Mouse (Mus musculus) heart, embryonic 11.5 days (tissue): Measurements from ENCODE around the gene Zer1. TPM values are rescaled to one million over a fixed set of nuclear protein-coding genes. Genes with fewer than 3 reads are reported as not detected.

Experiments used
- ATAC-seq: fragments of 200-750 bp; cut with Nextera tagmentation; replicated peaks from 2 replicates; pipeline ENCODE4 v1.8.0; 2017; ENCODE audit warnings: moderate library complexity; ENCODE audit not compliant: insufficient number of reproducible peaks, low FRiP score, low TSS enrichment
- H3K27ac ChIP-seq: fragments of 300-500 bp; sonication (generic); 2 replicates; pipeline ENCODE4 v1.5.1; 2014; ENCODE audit warnings: mild to moderate bottlenecking, low read depth, low read length
- H3K27me3 ChIP-seq: fragments of 300-500 bp; sonication (generic); 2 replicates; pipeline ENCODE4 v1.6.1; 2014; ENCODE audit warnings: mild to moderate bottlenecking, low read length, mixed read lengths; ENCODE audit not compliant: control insufficient read depth, insufficient read depth
- H3K36me3 ChIP-seq: fragments of 300-500 bp; sonication (generic); 2 replicates; pipeline ENCODE4 v1.6.1; 2014; ENCODE audit warnings: mild to moderate bottlenecking, low read length, moderate library complexity, mixed read lengths; ENCODE audit not compliant: control insufficient read depth, insufficient read depth
- H3K4me1 ChIP-seq: fragments of 300-500 bp; sonication (generic); 2 replicates; pipeline ENCODE4 v1.6.1; 2014; ENCODE audit warnings: low read length; ENCODE audit not compliant: control insufficient read depth, insufficient read depth
- H3K4me2 ChIP-seq: fragments of 300-500 bp; sonication (generic); 2 replicates; pipeline ENCODE4 v1.6.1; 2014; ENCODE audit warnings: mild to moderate bottlenecking, moderate library complexity
- H3K4me3 ChIP-seq: fragments of 300-500 bp; sonication (generic); 2 replicates; pipeline ENCODE4 v1.5.1; 2014; ENCODE audit warnings: low read depth, low read length
- H3K9ac ChIP-seq: fragments of 300-500 bp; sonication (generic); 2 replicates; pipeline ENCODE4 v1.6.1; 2014; ENCODE audit warnings: mild to moderate bottlenecking, low read depth, low read length, moderate library complexity
- H3K9me3 ChIP-seq: fragments of 300-500 bp; sonication (generic); replicated peaks from 2 replicates; pipeline ENCODE4 v1.6.1; 2016; ENCODE audit warnings: low read length; ENCODE audit not compliant: control insufficient read depth
- WGBS: fragments of 180-500 bp; shearing (Covaris S2); extraction: QIAGEN DNeasy Blood & Tissue Kit; methylation state at CpG from one replicate; pipeline ENCODE4 v1.1.7; 2014; ENCODE audit not compliant: insufficient replicate concordance; 5-methylcytosine and 5-hydroxymethylcytosine counted together
- polyA plus RNA-seq: library from polyadenylated mRNA; unstranded; fragments of >200 nt; fragmentation: Nextera tagmentation; extraction: Ambion mirVana; gene quantifications from 2 replicates; pipeline ENCODE4 v1.2.1, GENCODE M21; 2014

Zer1 gene
- polyA plus RNA-seq, 1 experiment from 2014 or later, result 7.1 TPM

DNA sequence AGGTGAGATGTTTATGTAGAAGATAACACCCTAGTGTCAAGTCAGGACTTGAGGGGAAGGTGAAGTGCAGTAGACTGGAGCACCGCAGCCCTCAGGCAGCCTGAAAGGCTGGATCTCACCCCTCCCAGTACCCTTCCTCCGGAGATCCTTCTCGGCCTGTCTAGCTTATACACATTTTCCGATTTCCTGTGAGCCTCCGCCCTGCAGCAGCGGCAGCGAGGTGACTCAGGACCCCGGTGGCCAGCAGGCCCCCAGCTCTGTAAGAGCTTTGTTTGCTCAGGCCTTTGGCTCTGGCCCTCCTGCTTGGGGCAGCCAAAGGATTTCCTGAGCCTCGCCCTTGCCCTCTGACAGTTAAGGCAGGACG is 46.1 kb downstream of the Zer1 start:
- H3K27me3 ChIP-seq, result no peaks in the 10 kb centered on the region
- no peaks in the 10 kb centered on the region for H3K36me3 ChIP-seq
- peaks cover 13% of the 10 kb centered on the region for H3K4me1 ChIP-seq
- WGBS, result 9% methylated on average over 10 of the region's 10 CpGs
- H3K9me3 ChIP-seq, result no peaks in the 10 kb centered on the region
- H3K4me3 ChIP-seq, result peak overlapping the region; percentile 64
- peak overlapping the region; percentile 96 for H3K4me2 ChIP-seq
- peak overlapping the region; percentile 86 for H3K27ac ChIP-seq
- peak; percentile 29; the same call in 1 of the 2 replicates for ATAC-seq
- peak overlapping the region; percentile 81 for H3K9ac ChIP-seq

DNA sequence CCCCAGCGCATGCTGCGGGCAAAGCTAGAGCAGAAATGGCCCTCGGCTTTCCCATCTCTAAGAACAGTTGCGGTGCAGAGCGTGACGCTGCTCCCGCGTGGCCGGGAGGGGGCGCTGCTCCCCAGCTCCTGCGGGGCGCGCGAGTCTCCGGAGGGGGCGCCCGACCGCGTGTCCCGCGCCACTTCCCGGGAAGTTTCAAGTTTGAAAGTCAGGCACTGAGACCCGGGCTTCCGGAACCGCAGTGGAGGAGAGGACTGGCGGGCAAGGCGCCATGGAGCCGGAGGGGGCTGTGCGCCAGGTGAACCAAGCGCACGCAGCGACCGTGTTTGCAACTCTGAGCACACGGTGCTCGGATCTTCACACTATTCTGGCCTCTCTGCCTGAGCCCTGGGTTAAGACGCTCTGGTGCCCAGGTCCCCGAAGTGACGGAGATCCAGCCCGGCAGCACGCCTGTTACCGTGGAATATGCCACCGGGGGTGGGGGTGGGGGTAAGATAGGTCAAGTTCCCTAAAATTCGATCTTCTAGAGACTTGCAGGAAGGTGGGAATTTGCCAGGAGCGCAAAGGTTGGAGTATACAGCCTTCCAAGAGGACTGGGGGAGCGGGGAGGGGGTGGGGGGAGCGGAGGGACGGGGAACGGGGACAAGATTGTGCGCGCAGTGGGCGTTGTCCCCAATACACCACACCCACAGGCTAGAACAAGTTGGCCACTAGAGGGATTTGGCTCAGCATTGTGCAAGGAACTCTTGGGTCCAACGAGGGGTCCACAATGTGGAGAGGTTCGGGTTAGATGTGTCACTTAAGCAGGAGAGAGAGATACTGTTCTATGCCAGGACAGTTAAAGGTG is 46.7 kb downstream of the Zer1 start, which contains the start of gene Pkn3:
Gene Pkn3, plus strand, starts transcription at position 183 of the 847 bp plus-strand sequence.
- peak; percentile 61 for ATAC-seq
- no peaks in the 10 kb centered on the region for H3K27me3 ChIP-seq
- H3K4me1 ChIP-seq, result peaks cover 13% of the 10 kb centered on the region
- 1% methylated on average over 53 of the region's 53 CpGs for WGBS
- H3K9ac ChIP-seq, result peak within 1 kb of the TSS; percentile 81
- H3K4me2 ChIP-seq, result peak within 1 kb of the TSS; percentile 96
- peak within 1 kb of the TSS; percentile 64 for H3K4me3 ChIP-seq
- H3K36me3 ChIP-seq, result peaks cover 4% of the 10 kb centered on the region
- H3K9me3 ChIP-seq, result no peaks in the 10 kb centered on the region
- H3K27ac ChIP-seq, result peak within 1 kb of the TSS; percentile 86

DNA sequence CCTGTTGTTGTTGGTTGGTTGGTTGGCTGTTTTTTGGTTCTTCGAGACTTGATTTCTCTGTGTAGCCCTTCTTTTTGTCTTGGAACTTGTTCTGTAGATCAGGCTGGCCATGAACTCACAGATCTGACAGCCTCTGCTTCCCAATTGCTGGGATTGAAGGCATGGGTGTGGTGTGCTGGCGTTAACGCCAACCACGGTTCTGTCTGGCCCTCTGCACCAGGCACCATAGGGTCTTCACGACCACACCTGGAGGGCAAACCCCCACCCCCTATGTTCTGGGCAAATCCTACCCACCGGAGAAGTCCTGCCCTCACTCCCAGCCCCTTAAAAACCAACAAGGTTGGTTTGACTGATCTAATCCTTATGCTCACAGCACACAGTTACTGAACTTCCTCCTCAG is 47.4 kb downstream of the Zer1 start:
- H3K4me3 ChIP-seq, result no peak overlapping the region; the same call in 1 of the 2 replicates
- H3K9me3 ChIP-seq, result no peaks in the 10 kb centered on the region
- no peaks in the 10 kb centered on the region for H3K27me3 ChIP-seq
- WGBS, result 61% methylated on average over 6 of the region's 6 CpGs
- H3K4me1 ChIP-seq, result peaks cover 13% of the 10 kb centered on the region
- no peak for ATAC-seq
- peaks cover 7% of the 10 kb centered on the region for H3K36me3 ChIP-seq
- H3K9ac ChIP-seq, result peak overlapping the region; percentile 81; the same call in 1 of the 2 replicates
- H3K27ac ChIP-seq, result peak overlapping the region; percentile 86; the same call in 1 of the 2 replicates
- H3K4me2 ChIP-seq, result peak overlapping the region; percentile 96

DNA sequence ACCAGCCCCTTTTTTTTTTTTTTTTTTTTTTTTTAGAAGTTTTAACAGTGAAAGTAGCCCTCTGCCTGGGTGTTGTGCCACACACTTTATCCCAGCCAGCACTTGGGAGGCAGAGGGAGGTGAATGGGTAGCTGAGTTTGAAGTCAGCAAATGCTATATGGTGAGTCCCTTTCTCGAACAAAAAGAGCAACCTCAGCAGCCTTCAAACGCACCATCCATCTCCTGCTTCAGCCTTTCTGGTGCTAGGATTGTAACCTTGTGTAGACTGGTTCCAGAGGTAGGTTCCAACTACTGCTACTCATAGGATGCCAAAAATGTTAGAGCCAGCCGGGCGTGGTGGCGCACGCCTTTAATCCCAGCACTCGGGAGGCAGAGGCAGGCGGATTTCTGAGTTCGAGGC is 47.9 kb downstream of the Zer1 start:
- no peak for ATAC-seq

DNA sequence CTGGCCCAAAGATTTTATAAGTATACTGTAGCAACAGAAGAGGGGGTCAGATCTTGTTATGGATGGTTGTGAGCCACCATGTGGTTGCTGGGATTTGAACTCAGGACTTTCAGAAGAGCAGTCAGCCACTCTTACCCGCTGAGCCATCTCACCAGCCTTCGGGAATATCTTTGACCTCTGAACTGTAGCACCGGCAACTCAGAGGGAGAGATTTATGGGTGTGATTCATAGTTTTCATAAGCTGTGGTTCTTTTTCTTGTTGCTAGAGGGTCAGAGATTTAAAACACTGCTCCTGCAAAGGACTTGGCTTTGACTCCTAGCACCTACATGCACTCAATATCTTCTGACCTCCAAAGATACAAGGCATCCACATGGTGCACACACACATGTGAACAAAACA is 48.8 kb downstream of the Zer1 start:
- Histone ChIP-seq H3K4me2 (no peak overlapping the region), H3K4me1 (peaks cover 13% of the 10 kb centered on the region), H3K27ac (no peak overlapping the region), H3K27me3 (no peaks in the 10 kb centered on the region), H3K36me3 (peaks cover 7% of the 10 kb centered on the region), H3K9ac (no peak overlapping the region), H3K4me3 (no peak overlapping the region), H3K9me3 (no peaks in the 10 kb centered on the region)
- WGBS, result 74% methylated on average over 3 of the region's 3 CpGs
- no peak for ATAC-seq

More for the DNA sequence above, 47.9 kb downstream of the Zer1 start:
- H3K36me3 ChIP-seq, result peaks cover 7% of the 10 kb centered on the region
- H3K27ac ChIP-seq, result no peak overlapping the region
- no peak overlapping the region for H3K4me3 ChIP-seq
- peaks cover 13% of the 10 kb centered on the region for H3K4me1 ChIP-seq
- no peaks in the 10 kb centered on the region for H3K27me3 ChIP-seq
- H3K9me3 ChIP-seq, result no peaks in the 10 kb centered on the region
- H3K4me2 ChIP-seq, result no peak overlapping the region
- no peak overlapping the region for H3K9ac ChIP-seq
- 92% methylated on average over 9 of the region's 9 CpGs for WGBS

DNA sequence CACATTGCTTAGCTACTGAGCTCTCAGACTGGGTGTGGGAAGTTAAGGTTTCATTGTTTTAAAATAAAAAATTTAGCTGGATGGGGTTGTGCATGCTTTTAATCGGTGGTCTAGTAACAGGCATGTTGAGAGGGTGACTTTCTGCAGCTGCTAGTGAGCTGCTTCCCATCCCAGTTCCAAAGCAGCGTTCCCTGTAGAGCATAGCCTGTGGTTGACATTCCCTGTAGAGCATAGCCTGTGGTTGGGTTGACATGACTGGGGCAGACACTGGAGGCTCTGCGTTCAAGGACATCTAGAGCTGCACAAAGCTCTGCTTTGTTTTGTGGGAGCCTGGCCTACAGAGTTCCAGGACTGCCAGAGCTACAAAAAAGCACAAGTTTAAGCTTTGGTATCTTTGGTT is 51.1 kb downstream of the Zer1 start:
- H3K4me2 ChIP-seq, result no peak overlapping the region
- no peak overlapping the region for H3K9ac ChIP-seq
- H3K9me3 ChIP-seq, result no peaks in the 10 kb centered on the region
- no peaks in the 10 kb centered on the region for H3K27me3 ChIP-seq
- WGBS, result 73% methylated on average over 3 of the region's 3 CpGs
- H3K4me3 ChIP-seq, result no peak overlapping the region
- peaks cover 4% of the 10 kb centered on the region for H3K4me1 ChIP-seq
- ATAC-seq, result no peak
- H3K27ac ChIP-seq, result no peak overlapping the region
- H3K36me3 ChIP-seq, result peaks cover 12% of the 10 kb centered on the region

DNA sequence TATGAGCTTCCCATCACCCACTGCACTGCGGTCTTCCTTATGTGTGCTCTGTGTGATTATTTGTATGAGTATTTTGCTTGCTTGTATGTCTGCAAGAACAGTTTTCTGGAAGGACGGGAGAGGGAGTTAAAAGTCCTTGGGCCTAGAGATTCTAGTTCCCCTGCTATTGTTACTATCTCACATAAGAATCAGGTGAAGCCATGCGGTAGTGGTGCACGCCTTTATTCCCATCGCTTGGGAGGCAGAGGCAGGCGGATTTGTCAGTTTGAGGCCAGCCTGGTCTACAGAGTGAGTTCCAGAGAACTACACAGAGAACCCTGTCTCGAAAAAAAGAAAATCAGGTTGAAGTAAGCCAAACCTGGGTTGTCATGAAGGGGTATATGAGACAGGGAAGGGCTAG is 51.5 kb downstream of the Zer1 start:
- peaks cover 15% of the 10 kb centered on the region for H3K36me3 ChIP-seq
- WGBS, result 71% methylated on average over 7 of the region's 7 CpGs

DNA sequence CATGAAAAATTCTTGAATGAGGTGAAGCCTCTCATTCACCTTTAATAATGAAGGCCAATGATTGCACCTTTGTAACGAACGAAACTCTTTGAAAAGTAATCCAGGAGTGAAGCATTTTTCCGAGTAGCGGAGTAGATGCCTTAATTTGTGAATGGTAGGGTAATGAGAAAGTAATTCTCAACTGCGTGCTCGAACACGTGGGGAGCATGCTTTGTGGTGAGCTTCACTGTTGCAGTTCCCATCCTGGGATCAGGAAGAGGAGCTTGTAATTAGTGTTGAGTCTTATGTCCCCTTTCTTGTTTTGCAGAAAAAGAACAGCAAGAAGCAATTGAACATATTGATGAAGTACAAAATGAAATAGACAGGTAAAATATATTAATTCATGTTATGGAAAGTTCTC is 56.4 kb downstream of the Zer1 start:
- H3K27me3 ChIP-seq, result no peaks in the 10 kb centered on the region
- H3K4me2 ChIP-seq, result peak overlapping the region; percentile 87
- no peak overlapping the region for H3K27ac ChIP-seq
- H3K4me1 ChIP-seq, result peaks cover 25% of the 10 kb centered on the region
- 47% methylated on average over 7 of the region's 7 CpGs for WGBS
- peak overlapping the region; percentile 95 for H3K4me3 ChIP-seq
- H3K36me3 ChIP-seq, result peaks cover 13% of the 10 kb centered on the region
- no peak for ATAC-seq
- H3K9ac ChIP-seq, result peak overlapping the region; percentile 94
- no peaks in the 10 kb centered on the region for H3K9me3 ChIP-seq

More for the DNA sequence above, 51.5 kb downstream of the Zer1 start:
- Histone ChIP-seq H3K4me1 (peaks cover 6% of the 10 kb centered on the region; the same call in 1 of the 2 replicates), H3K4me3 (no peak overlapping the region), H3K9me3 (no peaks in the 10 kb centered on the region), H3K4me2 (no peak overlapping the region), H3K9ac (no peak overlapping the region), H3K27ac (no peak overlapping the region), H3K27me3 (no peaks in the 10 kb centered on the region)
- no peak for ATAC-seq
